Mouse (Mus musculus): ENCODE measurements around the gene Gm49396.

GRCm38 (mm10) chr7:30598786-30599185, 35.6 kb downstream of the Gm49396 start, which contains the start of gene Zbtb32:
- TF ChIP-seq CTCF (IDR thresholded peaks at IDR 0.05; ENCODE audit: insufficient read depth, low read depth, low read length): no peak
- TF ChIP-seq POLR2A (IDR thresholded peaks at IDR 0.05; ENCODE audit: insufficient read depth, low read depth, low read length): no peak

Data from olfactory bulb, adult 2 months (tissue).